Mouse (Mus musculus) hindbrain, embryonic 12.5 days (tissue): ENCODE results near the gene Aip. TPM values are rescaled to one million over a fixed set of nuclear protein-coding genes. Genes with fewer than 3 reads are reported as not detected.
A peak's percentile ranks its signal among the peaks of the same experiment; 100 is the strongest.
"Not testable (repeated sequence)": the region's sequence is repeated elsewhere in the genome, so short reads cannot be mapped to it uniquely, and the experiment has no call there.

Experiments
- ATAC-seq: fragments of 200-750 bp; cut with Nextera tagmentation; 2 replicates; pipeline ENCODE4 v1.8.0; 2017; ENCODE audit warnings: moderate TSS enrichment; ENCODE audit not compliant: low FRiP score
- H3K27ac ChIP-seq: fragments of 300-500 bp; sonication (generic); 2 replicates; pipeline ENCODE4 v1.5.1; 2016; ENCODE audit warnings: mild to moderate bottlenecking
- H3K27me3 ChIP-seq: fragments of 300-500 bp; sonication (generic); 2 replicates; pipeline ENCODE4 v1.6.1; 2016; ENCODE audit warnings: mild to moderate bottlenecking
- H3K36me3 ChIP-seq: fragments of 300-500 bp; sonication (generic); 2 replicates; pipeline ENCODE4 v1.6.1; 2016; ENCODE audit warnings: mild to moderate bottlenecking
- H3K4me1 ChIP-seq: fragments of 300-500 bp; sonication (generic); 2 replicates; pipeline ENCODE4 v1.6.1; 2016
- H3K4me2 ChIP-seq: fragments of 300-500 bp; sonication (generic); replicated peaks from 2 replicates; pipeline ENCODE4 v1.6.1; 2016; ENCODE audit warnings: mild to moderate bottlenecking
- H3K4me3 ChIP-seq: fragments of 300-500 bp; sonication (generic); 2 replicates; pipeline ENCODE4 v1.5.1; 2016; ENCODE audit warnings: mild to moderate bottlenecking
- H3K9ac ChIP-seq: fragments of 300-500 bp; sonication (generic); 2 replicates; pipeline ENCODE4 v1.6.1; 2016; ENCODE audit warnings: mild to moderate bottlenecking, moderate library complexity
- H3K9me3 ChIP-seq: fragments of 300-500 bp; sonication (generic); replicated peaks from 2 replicates; pipeline ENCODE4 v1.6.1; 2016; ENCODE audit warnings: mild to moderate bottlenecking
- WGBS: fragments of 180-500 bp; shearing (Covaris S2); methylation state at CpG from one replicate; pipeline ENCODE4 v1.1.7; 2016; 5-methylcytosine and 5-hydroxymethylcytosine counted together
- polyA plus RNA-seq: library from polyadenylated mRNA; unstranded; fragments of >200 nt; fragmentation: Nextera tagmentation; extraction: Ambion mirVana; gene quantifications from 2 replicates; pipeline ENCODE4 v1.2.1, GENCODE M21; 2016

The Aip gene
- polyA plus RNA-seq, 1 experiment from 2014 or later: 71.3 TPM

- H3K27ac ChIP-seq: no peak overlapping the region
- H3K27me3 ChIP-seq: no peaks in the 10 kb centered on the region
- H3K9ac ChIP-seq: no peak overlapping the region
- peaks cover 18% of the 10 kb centered on the region for H3K4me1 ChIP-seq
- 95% methylated on average over 7 of the region's 7 CpGs for WGBS
- ATAC-seq: no peak
- H3K9me3 ChIP-seq: no peaks in the 10 kb centered on the region
- H3K36me3 ChIP-seq: peaks cover 54% of the 10 kb centered on the region
- no peak overlapping the region for H3K4me3 ChIP-seq
- H3K4me2 ChIP-seq: no peak overlapping the region
Observed at GRCm38 (mm10) chr19:4129462-4129861, 3.8 kb upstream of the Aip start.

- WGBS: 74% methylated on average over 7 of the region's 7 CpGs
- Histone ChIP-seq H3K9me3 (no peaks in the 10 kb centered on the region), H3K27me3 (no peaks in the 10 kb centered on the region), H3K9ac (peak overlapping the region; percentile 76), H3K4me3 (peak overlapping the region; percentile 62), H3K4me1 (peaks cover 18% of the 10 kb centered on the region), H3K36me3 (peaks cover 39% of the 10 kb centered on the region), H3K4me2 (peak overlapping the region; percentile 67), H3K27ac (no peak overlapping the region)
- ATAC-seq: no peak
Observed at GRCm38 (mm10) chr19:4126759-4127495, 1.3 kb upstream of the Aip start.

GRCm38 (mm10) chr19:4125268-4125667 is 390 bp downstream of the Aip start:
- H3K36me3 ChIP-seq: peaks cover 25% of the 10 kb centered on the region
- H3K27me3 ChIP-seq, ATAC-seq, H3K9me3 ChIP-seq: not testable (repeated sequence)
- H3K4me1 ChIP-seq: peaks cover 25% of the 10 kb centered on the region
- H3K4me3 ChIP-seq: peak overlapping the region; percentile 62
- peak overlapping the region; percentile 67 for H3K4me2 ChIP-seq
- H3K27ac ChIP-seq: peak overlapping the region; percentile 64; the same call in 1 of the 2 replicates
- peak overlapping the region; percentile 76 for H3K9ac ChIP-seq
- 61% methylated on average over 1 of the region's 4 CpGs for WGBS

GRCm38 (mm10) chr19:4124432-4124831 is 1.2 kb downstream of the Aip start:
- Histone ChIP-seq H3K4me3 (no peak overlapping the region), H3K4me1 (peaks cover 29% of the 10 kb centered on the region), H3K9ac (no peak overlapping the region), H3K4me2 (no peak overlapping the region), H3K36me3 (peaks cover 17% of the 10 kb centered on the region), H3K27ac (no peak overlapping the region), H3K27me3 (no peaks in the 10 kb centered on the region), H3K9me3 (no peaks in the 10 kb centered on the region)
- 82% methylated on average over 4 of the region's 4 CpGs for WGBS
- no peak for ATAC-seq

GRCm38 (mm10) chr19:4122411-4123370 is 3.0 kb downstream of the Aip start:
- H3K4me2 ChIP-seq: no peak overlapping the region
- ATAC-seq: no peak
- H3K27ac ChIP-seq: no peak overlapping the region
- no peaks in the 10 kb centered on the region for H3K27me3 ChIP-seq
- peaks cover 28% of the 10 kb centered on the region for H3K4me1 ChIP-seq
- peaks cover 6% of the 10 kb centered on the region for H3K36me3 ChIP-seq
- no peak overlapping the region for H3K9ac ChIP-seq
- no peaks in the 10 kb centered on the region for H3K9me3 ChIP-seq
- 84% methylated on average over 7 of the region's 7 CpGs for WGBS
- no peak overlapping the region for H3K4me3 ChIP-seq

- H3K4me2 ChIP-seq: peak overlapping the region; percentile 49
- not testable (repeated sequence) for H3K27ac ChIP-seq
Observed at GRCm38 (mm10) chr19:4121896-4122295, 3.8 kb downstream of the Aip start.

GRCm38 (mm10) chr19:4121097-4121805 is 4.4 kb downstream of the Aip start:
- peak; percentile 79 for ATAC-seq
- peaks cover 14% of the 10 kb centered on the region for H3K4me1 ChIP-seq
- H3K36me3 ChIP-seq: peaks cover 17% of the 10 kb centered on the region; the same call in 1 of the 2 replicates
- H3K4me3 ChIP-seq: peak overlapping the region; percentile 43
- H3K27me3 ChIP-seq: no peaks in the 10 kb centered on the region
- no peaks in the 10 kb centered on the region for H3K9me3 ChIP-seq
- 4% methylated on average over 38 of the region's 38 CpGs for WGBS
- H3K4me2 ChIP-seq: peak overlapping the region; percentile 49
- H3K27ac ChIP-seq: peak overlapping the region; percentile 85
- H3K9ac ChIP-seq: peak overlapping the region; percentile 50; the same call in 1 of the 2 replicates

More at GRCm38 (mm10) chr19:4121896-4122295, 3.8 kb downstream of the Aip start:
- H3K9ac ChIP-seq, ATAC-seq, H3K4me3 ChIP-seq, H3K9me3 ChIP-seq, H3K27me3 ChIP-seq: not testable (repeated sequence)
- Histone ChIP-seq H3K36me3 (peaks cover 11% of the 10 kb centered on the region; the same call in 1 of the 2 replicates), H3K4me1 (peaks cover 20% of the 10 kb centered on the region)
- 55% methylated on average over 6 of the region's 6 CpGs for WGBS

- Histone ChIP-seq H3K27me3 (no peaks in the 10 kb centered on the region), H3K4me3 (0 out of 2 replicates have a peak overlapping the region, but pooled peaks have one; percentile 43), H3K36me3 (peaks cover 23% of the 10 kb centered on the region), H3K27ac (no peak overlapping the region), H3K4me1 (peaks cover 14% of the 10 kb centered on the region), H3K4me2 (peak overlapping the region; percentile 49), H3K9me3 (no peaks in the 10 kb centered on the region), H3K9ac (no peak overlapping the region)
- no peak for ATAC-seq
- WGBS: 99% methylated on average over 2 of the region's 2 CpGs
Observed at GRCm38 (mm10) chr19:4120496-4120895, 5.2 kb downstream of the Aip start.

GRCm38 (mm10) chr19:4119716-4120487 is 5.8 kb downstream of the Aip start:
- peaks cover 29% of the 10 kb centered on the region for H3K36me3 ChIP-seq
- 93% methylated on average over 6 of the region's 6 CpGs for WGBS
- no peaks in the 10 kb centered on the region for H3K9me3 ChIP-seq
- no peak for ATAC-seq
- 0 out of 2 replicates have a peak overlapping the region, but pooled peaks have one; percentile 43 for H3K4me3 ChIP-seq
- peak overlapping the region; percentile 49 for H3K4me2 ChIP-seq
- peaks cover 11% of the 10 kb centered on the region for H3K4me1 ChIP-seq
- no peaks in the 10 kb centered on the region for H3K27me3 ChIP-seq
- no peak overlapping the region for H3K9ac ChIP-seq
- no peak overlapping the region for H3K27ac ChIP-seq

- H3K27me3 ChIP-seq: no peaks in the 10 kb centered on the region
- H3K4me2 ChIP-seq: no peak overlapping the region
- no peaks in the 10 kb centered on the region for H3K9me3 ChIP-seq
- peaks cover 45% of the 10 kb centered on the region for H3K36me3 ChIP-seq
- ATAC-seq: no peak
- peaks cover 11% of the 10 kb centered on the region for H3K4me1 ChIP-seq
- H3K4me3 ChIP-seq: no peak overlapping the region
- WGBS: 95% methylated on average over 2 of the region's 2 CpGs
- no peak overlapping the region for H3K27ac ChIP-seq
- H3K9ac ChIP-seq: no peak overlapping the region
Observed at GRCm38 (mm10) chr19:4118350-4118749, 7.3 kb downstream of the Aip start.

GRCm38 (mm10) chr19:4117006-4117405 is 8.7 kb downstream of the Aip start:
- Histone ChIP-seq H3K9ac (no peak overlapping the region), H3K36me3 (peaks cover 56% of the 10 kb centered on the region), H3K27me3 (no peaks in the 10 kb centered on the region), H3K27ac (no peak overlapping the region), H3K4me2 (no peak overlapping the region), H3K4me1 (peaks cover 11% of the 10 kb centered on the region), H3K9me3 (no peaks in the 10 kb centered on the region), H3K4me3 (no peak overlapping the region)
- 98% methylated on average over 7 of the region's 7 CpGs for WGBS
- no peak for ATAC-seq
